Mouse (Mus musculus) heart, postnatal 36 days (tissue): ENCODE measurements around the gene Galnt10. TPM values are rescaled to one million over a fixed set of nuclear protein-coding genes. Genes with fewer than 3 reads are reported as not detected.

Experiments
- DNase-seq, 2 experiments: peaks; one replicate each; pipeline ENCODE4 v3.0.0; 2021 to 2022
- intact Hi-C: fragments of 180-260 bp; cut with DNase I; formaldehyde crosslinking; loops from one replicate; pipeline ENCODE4 v1.15.1; 2025
- total RNA-seq, 2 experiments: library from RNA; stranded (reverse); gene quantifications; 2 replicates each; pipeline ENCODE4 v1.2.3; 2021

The Galnt10 gene
- total RNA-seq, 2 experiments from 2014 or later = 6.7 to 9.2 TPM

- no peak for DNase-seq
- intact Hi-C loops = no loop called here
Observed at GRCm38 (mm10) chr11:57656602-57657275, 11.5 kb downstream of the Galnt10 start.

GRCm38 (mm10) chr11:57657370-57658072, 12.3 kb downstream of the Galnt10 start:
- intact Hi-C loops = no loop called here
- DNase-seq = no peak

- intact Hi-C loops = no loop called here
- no peak for DNase-seq
Observed at GRCm38 (mm10) chr11:57658214-57658613, 13.0 kb downstream of the Galnt10 start.

DNA sequence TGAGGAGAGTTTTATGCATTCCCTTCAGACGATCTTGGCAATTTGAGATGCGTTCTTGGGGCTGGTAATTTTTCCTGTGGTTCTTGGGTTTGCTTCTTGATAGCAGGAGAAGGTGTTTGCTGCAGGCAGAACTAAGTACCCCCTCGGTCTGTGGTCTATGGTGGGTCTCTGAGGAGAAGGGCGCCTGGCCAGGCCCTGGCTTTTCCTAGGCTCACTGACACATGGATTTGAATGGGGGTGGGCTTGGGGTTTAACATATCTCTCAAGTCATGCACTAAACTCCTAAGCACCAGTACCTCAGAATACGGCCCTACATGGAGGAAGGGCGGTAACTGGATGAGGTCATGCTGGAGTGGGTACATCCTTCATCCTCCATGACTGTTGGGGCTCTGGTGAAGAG, 13.5 kb downstream of the Galnt10 start:
- intact Hi-C loops = no loop called here

GRCm38 (mm10) chr11:57660156-57660555, 14.9 kb downstream of the Galnt10 start:
- intact Hi-C loops = no loop called here
- peak in 1 of 2 experiments; percentile 1 for DNase-seq

More for the DNA sequence above, 13.5 kb downstream of the Galnt10 start:
- no peak for DNase-seq

DNA sequence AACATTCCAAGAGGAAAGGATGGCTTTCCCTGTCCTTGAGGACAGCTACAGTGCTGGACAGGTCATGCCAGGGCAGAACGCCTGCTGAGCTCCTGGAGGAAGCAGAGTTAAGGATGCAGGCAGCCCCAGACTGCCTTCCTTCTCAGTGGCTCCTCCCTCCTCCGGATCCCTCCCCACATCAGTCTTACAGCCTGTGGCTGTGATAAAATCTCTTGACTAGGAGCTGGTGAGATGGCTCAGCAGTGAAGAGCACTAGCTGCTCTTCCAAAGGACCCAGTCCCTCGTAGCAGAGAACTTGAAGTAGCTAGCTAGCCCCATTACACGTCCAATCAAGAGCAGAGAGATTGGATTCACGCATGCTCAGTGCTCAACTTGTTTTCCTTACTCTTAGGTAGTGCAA, 15.6 kb downstream of the Galnt10 start:
- intact Hi-C loops = no loop called here
- DNase-seq = peak in 1 of 2 experiments; percentile 12

DNA sequence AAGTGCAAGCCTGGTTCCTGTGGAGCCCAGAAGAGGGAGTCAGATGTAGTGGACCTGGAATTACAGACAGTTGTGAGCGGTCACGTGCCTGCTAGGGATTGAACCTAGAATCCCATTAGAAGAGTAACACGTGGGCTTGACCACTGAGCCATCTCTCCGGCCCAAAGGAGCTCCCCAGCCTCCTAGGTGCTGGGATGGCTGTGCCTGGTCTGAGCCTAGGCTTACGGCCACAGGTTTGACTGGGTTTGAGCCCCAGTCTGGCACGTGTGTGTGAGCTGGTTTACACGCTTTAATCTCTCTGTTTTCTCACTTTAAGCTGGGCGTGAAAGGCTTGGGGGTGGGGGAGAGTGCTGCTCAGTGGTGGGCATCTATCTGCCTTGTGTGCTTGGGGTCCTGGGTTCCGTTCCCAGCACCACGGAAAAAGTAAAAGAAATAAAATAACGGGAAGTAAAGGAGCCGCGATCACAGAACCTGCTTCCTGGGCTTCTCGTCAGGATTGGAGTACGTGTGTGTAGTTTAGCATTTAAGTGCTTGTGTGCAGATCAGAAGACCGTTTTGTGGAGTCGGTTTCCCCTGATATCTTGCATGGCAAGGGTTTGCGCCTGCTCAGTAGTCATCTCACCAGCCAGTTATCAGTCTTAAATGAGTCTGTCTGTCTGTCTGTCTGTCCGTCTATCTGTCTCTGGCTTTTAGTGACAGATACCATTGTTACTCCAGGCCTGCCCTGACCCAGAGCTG, 16.4 kb downstream of the Galnt10 start:
- peak in 1 of 2 experiments; percentile 1 for DNase-seq
- intact Hi-C loops = no loop called here

DNA sequence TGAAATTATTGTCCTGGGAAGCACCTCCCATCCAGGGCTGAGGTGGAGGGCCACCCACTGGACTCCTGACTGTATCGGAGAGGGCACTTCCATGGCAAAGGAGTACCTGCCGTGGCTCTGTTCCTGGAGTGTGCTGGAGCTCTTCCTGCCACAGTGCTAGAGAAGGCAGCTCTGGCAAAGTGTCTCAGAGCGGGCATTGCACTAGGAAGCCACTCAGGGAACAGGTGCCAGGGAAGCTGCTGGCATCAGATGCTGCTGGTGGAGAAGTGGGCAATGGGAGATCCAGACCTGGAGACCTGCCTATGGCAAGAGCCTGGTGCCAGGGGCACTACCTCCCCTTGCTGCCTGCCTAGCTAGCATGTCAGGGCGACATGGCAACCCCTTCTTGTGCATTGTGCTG, 17.0 kb downstream of the Galnt10 start:
- intact Hi-C loops = no loop called here
- DNase-seq = no peak

- intact Hi-C loops = no loop called here
- no peak for DNase-seq
Observed at GRCm38 (mm10) chr11:57663271-57663670, 18.0 kb downstream of the Galnt10 start.

DNA sequence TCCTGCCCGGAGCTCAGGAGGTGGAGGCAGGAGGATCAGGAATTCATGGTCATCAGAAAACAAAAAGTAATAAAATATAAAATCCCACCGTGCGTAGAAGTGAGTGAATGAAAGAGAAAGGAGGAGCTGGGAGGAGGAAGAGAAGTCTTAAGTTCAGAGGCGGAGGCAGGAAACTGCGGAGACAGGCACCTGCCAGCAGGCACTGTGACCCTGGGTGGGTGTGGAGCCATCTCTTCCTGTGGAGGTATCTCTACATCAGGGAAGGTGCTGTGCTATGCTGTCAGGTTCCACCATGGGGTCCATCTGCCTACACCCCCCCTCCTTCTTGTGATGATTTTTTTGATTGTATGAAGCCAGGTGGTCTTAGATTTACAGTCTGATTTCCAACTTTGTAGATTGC, 19.5 kb downstream of the Galnt10 start:
- intact Hi-C loops = no loop called here
- DNase-seq = no peak

GRCm38 (mm10) chr11:57668271-57668670, 23.0 kb downstream of the Galnt10 start:
- no peak for DNase-seq
- intact Hi-C loops = no loop called here

- intact Hi-C loops = no loop called here
- no peak for DNase-seq
Observed at GRCm38 (mm10) chr11:57669522-57669921, 24.3 kb downstream of the Galnt10 start.

DNA sequence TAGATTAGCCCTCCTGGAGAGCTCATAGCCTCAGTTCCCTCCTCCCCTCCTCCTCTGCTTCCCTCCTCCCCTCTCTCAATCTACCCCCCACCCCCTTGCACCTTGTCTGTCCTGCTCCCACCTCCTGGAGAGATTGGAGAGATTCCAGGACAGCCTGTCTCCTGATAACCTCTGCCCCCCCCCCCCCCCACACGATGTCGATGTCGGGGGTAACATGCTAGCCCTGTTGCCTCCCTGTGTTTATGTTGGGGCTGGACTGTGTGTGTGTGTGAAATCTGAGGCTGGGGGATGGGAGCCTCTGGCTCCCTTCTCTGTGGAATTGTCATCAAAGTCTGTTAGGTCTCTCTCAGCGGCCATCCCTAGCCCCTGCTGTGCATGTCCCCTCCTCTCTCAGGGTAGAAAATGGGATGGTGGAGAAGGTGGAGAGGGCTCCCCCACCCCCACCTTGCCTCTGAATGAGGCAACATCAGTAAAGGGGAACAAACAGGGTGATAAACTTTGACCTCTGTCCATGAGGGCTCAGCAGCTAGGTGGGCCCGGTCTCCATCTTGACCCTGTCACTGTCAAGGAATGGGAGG, 26.0 kb downstream of the Galnt10 start:
- intact Hi-C loops = no loop called here
- no peak for DNase-seq

DNA sequence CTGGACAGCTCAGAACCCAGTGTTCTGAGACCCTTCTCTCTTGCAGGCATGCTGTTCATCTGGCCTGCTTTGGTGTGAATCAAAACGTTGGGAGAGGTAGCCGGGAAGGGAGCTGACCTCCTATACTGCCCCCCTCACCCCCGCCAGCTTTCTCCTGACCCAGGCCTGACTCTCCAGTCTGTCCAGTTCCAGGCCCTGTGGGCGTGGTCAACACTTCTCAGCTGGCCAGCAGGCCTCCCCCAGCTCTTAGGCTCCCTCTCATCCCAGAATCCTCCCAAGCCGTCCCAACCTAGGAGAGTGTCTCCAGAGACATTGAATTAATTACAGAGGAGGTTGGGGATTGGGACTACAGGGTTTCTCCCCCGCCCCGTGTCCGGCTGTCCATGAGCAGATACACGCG, 26.6 kb downstream of the Galnt10 start:
- intact Hi-C loops = no loop called here
- DNase-seq = no peak

GRCm38 (mm10) chr11:57672995-57673394, 27.8 kb downstream of the Galnt10 start:
- DNase-seq = no peak
- intact Hi-C loops = loop anchor here (1.0 kb wide), 1 partner anchor 28 kb away; the partner anchor contains the start of gene Galnt10

DNA sequence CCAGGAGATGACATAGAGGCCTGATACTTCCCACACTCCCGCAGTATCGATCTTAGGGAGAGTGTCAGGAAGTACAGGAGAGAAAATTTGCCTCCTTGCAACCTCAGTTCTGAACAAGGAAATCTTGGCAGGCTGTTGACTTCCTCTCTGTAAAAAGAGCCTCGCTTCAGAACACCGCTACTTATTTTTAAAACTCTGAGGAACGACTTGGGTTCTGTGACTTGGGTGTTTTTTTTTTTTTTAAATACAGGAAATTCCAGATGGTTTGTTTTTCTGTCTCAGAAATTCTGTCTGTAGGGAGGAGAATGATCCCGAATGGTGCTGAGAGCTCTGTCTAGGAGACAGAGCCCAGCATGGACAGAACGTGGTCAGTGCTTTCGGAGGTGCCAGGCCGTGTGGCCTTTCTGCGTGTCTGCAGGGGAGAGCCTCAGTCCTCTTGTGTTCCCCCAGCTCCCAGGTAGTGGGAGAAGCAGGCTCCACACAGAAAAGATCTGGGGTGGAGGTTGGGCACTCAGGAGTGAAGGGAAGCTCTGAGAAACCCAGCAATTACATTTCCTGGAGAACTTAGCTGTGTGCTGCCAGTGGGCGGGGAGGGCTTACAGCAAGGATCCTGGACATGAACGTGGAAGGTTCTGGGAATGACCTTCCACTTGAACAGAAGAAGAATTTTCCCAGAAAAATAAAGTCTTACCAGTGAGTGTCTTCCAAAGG, 28.9 kb downstream of the Galnt10 start:
- intact Hi-C loops = loop anchor here (1.0 kb wide), 1 partner anchor 29 kb away; the partner anchor contains the start of gene Galnt10
- peak in 1 of 2 experiments; percentile 58 for DNase-seq

DNA sequence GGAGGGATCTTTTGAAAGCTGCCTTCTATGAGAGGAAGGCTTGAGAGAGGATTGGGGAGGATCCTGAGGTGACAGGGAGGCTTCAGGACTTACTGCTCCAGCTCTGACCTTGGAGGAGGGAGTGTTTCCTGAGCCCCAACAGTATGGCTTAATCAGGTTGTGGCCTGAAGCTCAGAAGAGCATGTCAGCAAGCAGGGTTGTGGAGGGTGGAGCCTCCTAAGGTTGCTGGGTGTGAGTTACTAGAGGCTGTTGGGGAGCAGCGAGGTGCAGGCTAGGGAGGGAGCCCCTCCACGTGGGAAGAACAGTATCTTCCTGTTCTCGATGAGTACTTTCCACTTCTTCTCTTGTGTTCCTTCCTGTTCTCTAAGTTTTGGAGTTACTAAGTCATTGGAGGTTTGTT, 32.0 kb downstream of the Galnt10 start:
- DNase-seq = no peak
- intact Hi-C loops = no loop called here

GRCm38 (mm10) chr11:57682589-57682988, 37.3 kb downstream of the Galnt10 start:
- intact Hi-C loops = no loop called here
- DNase-seq = no peak

DNA sequence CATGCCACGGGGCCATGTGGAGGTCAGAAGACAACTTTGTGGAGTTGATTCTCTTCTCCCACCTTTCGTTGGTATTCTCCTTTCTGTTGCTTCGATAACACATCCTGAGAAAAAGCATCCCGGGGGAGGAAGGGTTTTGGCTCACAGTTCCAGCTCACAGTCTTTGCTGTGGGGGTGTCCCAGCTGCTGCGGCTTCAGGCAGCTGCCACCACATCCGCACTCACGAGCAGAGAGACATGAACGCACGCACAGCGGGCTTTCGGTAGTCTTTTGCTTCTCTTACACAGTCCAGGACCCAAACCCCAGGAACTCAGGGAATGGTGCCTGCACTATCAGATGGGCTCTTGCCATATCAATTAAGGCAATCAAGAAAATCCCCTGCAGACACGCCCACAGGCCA, 37.9 kb downstream of the Galnt10 start:
- intact Hi-C loops = no loop called here

GRCm38 (mm10) chr11:57683931-57684330, 38.7 kb downstream of the Galnt10 start:
- no peak for DNase-seq
- intact Hi-C loops = no loop called here

More for the DNA sequence above, 37.9 kb downstream of the Galnt10 start:
- no peak for DNase-seq
